Mouse (Mus musculus): ENCODE measurements around the gene Smagp.

Smagp gene

GRCm38 (mm10) chr15:100665411-100666218, 28.9 kb upstream of the Smagp start:
- DNase-seq, result no peak

GRCm38 (mm10) chr15:100664813-100665274, 28.1 kb upstream of the Smagp start:
- DNase-seq, result no peak

GRCm38 (mm10) chr15:100660805-100661204, 24.1 kb upstream of the Smagp start:
- no peak for DNase-seq

GRCm38 (mm10) chr15:100660306-100660705, 23.6 kb upstream of the Smagp start:
- DNase-seq, result peak; percentile 22

GRCm38 (mm10) chr15:100655201-100655600, 18.5 kb upstream of the Smagp start:
- DNase-seq, result no peak

GRCm38 (mm10) chr15:100654271-100654670, 17.5 kb upstream of the Smagp start:
- no peak for DNase-seq

GRCm38 (mm10) chr15:100651610-100652009, 14.9 kb upstream of the Smagp start:
- no peak for DNase-seq

- peak; percentile 29 for DNase-seq
Measured at GRCm38 (mm10) chr15:100650111-100650510, 13.4 kb upstream of the Smagp start.

GRCm38 (mm10) chr15:100646161-100646560, 9.4 kb upstream of the Smagp start:
- peak; percentile 56 for DNase-seq

- DNase-seq, result no peak
Measured at GRCm38 (mm10) chr15:100642451-100642850, 5.7 kb upstream of the Smagp start.

- no peak for DNase-seq
Measured at GRCm38 (mm10) chr15:100641226-100641810, 4.6 kb upstream of the Smagp start.

- DNase-seq, result no peak
Measured at GRCm38 (mm10) chr15:100639972-100640750, 3.4 kb upstream of the Smagp start.

GRCm38 (mm10) chr15:100637661-100638060, 921 bp upstream of the Smagp start:
- DNase-seq, result no peak

- no peak for DNase-seq
Measured at GRCm38 (mm10) chr15:100635851-100636645, 692 bp downstream of the Smagp start.

- DNase-seq, result no peak
Measured at GRCm38 (mm10) chr15:100635239-100635638, 1.5 kb downstream of the Smagp start.

GRCm38 (mm10) chr15:100633341-100633740, 3.4 kb downstream of the Smagp start:
- no peak for DNase-seq

GRCm38 (mm10) chr15:100632323-100632722, 4.4 kb downstream of the Smagp start:
- DNase-seq, result no peak

- no peak for DNase-seq
Measured at GRCm38 (mm10) chr15:100631454-100632170, 5.1 kb downstream of the Smagp start.

- no peak for DNase-seq
Measured at GRCm38 (mm10) chr15:100630126-100630525, 6.6 kb downstream of the Smagp start.

- no peak for DNase-seq
Measured at GRCm38 (mm10) chr15:100628797-100629196, 7.9 kb downstream of the Smagp start.

GRCm38 (mm10) chr15:100627774-100628370, 8.9 kb downstream of the Smagp start:
- DNase-seq, result no peak

- DNase-seq, result no peak
Measured at GRCm38 (mm10) chr15:100627287-100627686, 9.5 kb downstream of the Smagp start.
